Mouse (Mus musculus) layer of hippocampus, adult 8-10 months (tissue): ENCODE measurements around the gene Psg27. TPM values are rescaled to one million over a fixed set of nuclear protein-coding genes. Genes with fewer than 3 reads are reported as not detected.
"Not testable (repeated sequence)": the region's sequence is repeated elsewhere in the genome, so short reads cannot be mapped to it uniquely, and the experiment has no call there.

ENCODE experiments used
- DNase-seq, 2 experiments: peaks; one replicate each; pipeline ENCODE4 v3.0.0; 2022; ENCODE audit warnings: low spot score in 2 of 2
- total RNA-seq, 4 experiments: library from RNA; stranded (reverse); gene quantifications; 2 replicates each; pipeline ENCODE4 v1.2.4; 2022

Gene Psg27
- total RNA-seq: not detected

GRCm38 (mm10) chr7:18567205-18567604, at the start of gene Psg27:
Gene Psg27 (minus strand): TSS chr7:18567305.
- no peak for DNase-seq

GRCm38 (mm10) chr7:18616401-18616800, 49.3 kb upstream of the Psg27 start, which contains the start of gene Psg23:
Gene Psg23 (minus strand): TSS chr7:18616501.
- DNase-seq: not testable (repeated sequence)

DNA sequence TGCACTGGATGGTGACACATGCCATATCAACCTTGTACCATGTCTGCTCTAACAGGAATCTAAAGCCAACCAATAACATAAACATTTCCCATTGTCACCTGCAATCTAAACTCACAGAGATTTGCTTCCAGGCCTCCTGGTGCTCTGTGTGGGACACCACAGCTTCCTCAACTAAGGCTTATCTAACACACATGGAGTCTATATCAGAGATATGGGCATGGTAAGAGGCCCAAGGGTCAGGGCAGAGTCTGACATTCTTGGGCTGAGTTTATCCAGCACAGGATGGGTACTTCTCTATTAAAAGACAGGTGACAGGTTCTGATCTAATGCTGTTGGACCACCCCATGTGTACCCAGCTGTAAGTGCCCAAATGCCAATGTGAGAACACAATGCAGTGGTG, 7.3 kb downstream of the Psg27 start:
- no peak for DNase-seq

- not testable (repeated sequence) for DNase-seq
Observed at GRCm38 (mm10) chr7:18555751-18556150, 11.4 kb downstream of the Psg27 start.

DNA sequence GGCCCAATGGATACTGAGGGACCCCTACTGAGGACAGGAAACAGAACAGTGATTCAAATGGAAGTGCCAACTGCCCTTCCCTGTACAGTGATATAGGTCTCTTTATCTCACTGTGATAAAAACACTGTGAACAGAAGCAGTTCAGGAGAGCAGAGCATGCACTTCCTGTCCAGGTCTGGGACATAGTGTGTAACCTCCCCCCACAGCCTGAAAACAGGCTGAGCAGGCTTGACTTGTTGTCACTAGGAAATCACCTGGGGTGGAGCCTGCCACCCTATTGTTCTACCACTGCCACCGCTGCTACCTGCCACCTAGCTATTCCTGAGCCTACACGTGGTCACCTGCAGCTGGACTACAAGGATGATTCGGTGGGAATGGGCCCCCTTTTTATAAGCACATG, 33.7 kb downstream of the Psg27 start:
- DNase-seq: no peak

DNA sequence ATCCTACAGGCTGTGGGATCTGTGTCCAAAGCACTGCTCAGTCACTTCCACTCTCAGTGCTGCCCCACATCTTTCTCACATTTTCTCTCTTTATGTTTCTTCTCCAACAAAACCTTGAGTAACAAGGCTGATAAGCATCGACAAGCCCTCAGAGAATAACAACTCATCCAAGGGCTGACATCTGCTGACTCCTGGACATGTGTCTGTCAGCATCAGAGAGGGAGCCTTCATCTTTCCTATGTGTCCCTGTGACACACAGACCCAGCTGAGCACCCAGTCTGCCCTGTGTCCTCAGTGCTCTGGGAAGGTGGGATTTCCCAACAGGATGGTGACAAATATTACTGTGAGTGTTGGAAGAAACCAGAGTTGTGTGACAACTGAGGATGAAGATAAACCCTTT, 34.9 kb downstream of the Psg27 start, which contains the start of gene Psg25:
Psg25 (minus strand) TSS at position 101 of the 400 bp plus-strand sequence.
- DNase-seq: no peak

GRCm38 (mm10) chr7:18524668-18525067, 42.4 kb downstream of the Psg27 start:
- no peak for DNase-seq

GRCm38 (mm10) chr7:18512848-18513247, 54.3 kb downstream of the Psg27 start:
- not testable (repeated sequence) for DNase-seq

DNA sequence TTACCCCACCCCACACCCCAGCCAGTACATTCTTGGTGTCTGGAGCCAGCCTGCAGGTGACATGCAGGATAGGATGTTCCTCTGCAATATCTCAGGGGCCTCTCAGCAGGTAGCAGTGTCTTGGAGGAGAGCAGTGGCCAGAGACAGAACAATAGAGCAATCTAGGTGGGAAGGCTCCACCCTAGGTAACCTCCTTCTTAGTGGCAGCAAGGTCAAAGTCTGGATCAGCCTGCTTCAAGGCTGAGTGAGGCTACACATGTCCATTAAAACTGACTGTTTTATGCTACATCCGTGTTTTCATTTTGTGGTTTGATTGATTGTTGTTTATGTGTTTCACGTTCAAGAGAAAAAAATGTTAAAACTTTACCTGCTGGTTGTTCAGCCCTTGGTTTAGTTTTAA, 54.7 kb downstream of the Psg27 start:
- DNase-seq: not testable (repeated sequence)

DNA sequence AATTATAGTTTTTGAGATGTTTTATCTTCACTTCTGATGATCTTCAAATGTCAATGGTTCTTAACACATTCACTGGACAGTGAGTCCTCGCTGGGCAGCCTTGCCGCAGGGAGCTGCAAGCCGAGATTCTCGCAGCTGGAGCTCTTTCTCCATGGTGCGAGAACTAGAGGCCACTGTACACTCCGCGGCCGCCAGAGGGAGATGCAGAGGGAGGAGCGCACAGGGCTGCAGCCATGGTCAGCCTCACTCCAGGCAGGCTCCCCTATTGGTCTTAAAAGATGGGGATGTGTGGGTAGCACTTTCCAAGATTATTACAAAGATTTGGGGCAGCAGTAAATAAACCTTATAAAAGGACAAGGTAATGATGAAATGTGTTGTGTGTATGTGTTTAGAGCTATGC, 55.6 kb downstream of the Psg27 start:
- no peak for DNase-seq

Other genes starting within 250 kb of the Psg27 start
- not detected for gene Psg18, start 212.3 kb downstream of the Psg27 start, total RNA-seq
- gene Psg28, start 135.3 kb downstream of the Psg27 start, total RNA-seq: not detected
- not detected for gene Psg26, start 83.1 kb downstream of the Psg27 start, total RNA-seq
- gene Psg25, start 35.0 kb downstream of the Psg27 start, total RNA-seq: not detected
- gene Psg23, start 49.2 kb upstream of the Psg27 start, total RNA-seq: not detected
- not detected for gene Psg21, start 89.4 kb upstream of the Psg27 start, total RNA-seq
- not detected for gene Psg20, start 118.9 kb upstream of the Psg27 start, total RNA-seq
- not detected for gene Psg22, start 150.8 kb upstream of the Psg27 start, total RNA-seq
- gene Psg19, start 231.2 kb upstream of the Psg27 start, total RNA-seq: not detected